Mouse (Mus musculus) lung, postnatal 0 days (tissue): ENCODE data around the gene Fnip1. TPM values are rescaled to one million over a fixed set of nuclear protein-coding genes. Genes with fewer than 3 reads are reported as not detected.

ENCODE experiments used
- ATAC-seq: fragments of 200-750 bp; cut with Nextera tagmentation; 2 replicates; pipeline ENCODE4 v1.8.0; 2017; ENCODE audit warnings: moderate library complexity
- DNase-seq: peaks from one replicate; pipeline ENCODE4 v3.0.0-alpha.2; 2016; ENCODE audit warnings: low spot score
- H3K27ac ChIP-seq: fragments of 300-500 bp; sonication (generic); 2 replicates; pipeline ENCODE4 v1.5.1; 2014; ENCODE audit warnings: antibody characterized with exemption, mild to moderate bottlenecking, low read length, mixed read lengths
- H3K27me3 ChIP-seq: fragments of 300-500 bp; sonication (generic); replicated peaks from 2 replicates; pipeline ENCODE4 v1.6.1; 2014; ENCODE audit warnings: low read length, mixed read lengths; ENCODE audit not compliant: insufficient read depth
- H3K36me3 ChIP-seq: fragments of 300-500 bp; sonication (generic); 2 replicates; pipeline ENCODE4 v1.6.1; 2014; ENCODE audit warnings: low read length, mixed read lengths; ENCODE audit not compliant: insufficient read depth
- H3K4me1 ChIP-seq: fragments of 300-500 bp; sonication (generic); 2 replicates; pipeline ENCODE4 v1.6.1; 2014; ENCODE audit warnings: antibody characterized with exemption, low read depth, low read length, mixed read lengths; ENCODE audit not compliant: insufficient read depth
- H3K4me2 ChIP-seq: fragments of 300-500 bp; sonication (generic); replicated peaks from 2 replicates; pipeline ENCODE4 v1.6.1; 2014; ENCODE audit warnings: low read depth, mild to moderate bottlenecking, low read length, moderate library complexity, mixed read lengths
- H3K4me3 ChIP-seq: fragments of 300-500 bp; sonication (generic); 2 replicates; pipeline ENCODE4 v1.5.1; 2014; ENCODE audit warnings: low read depth, low read length
- H3K9ac ChIP-seq: fragments of 300-500 bp; sonication (generic); replicated peaks from 2 replicates; pipeline ENCODE4 v1.6.1; 2014; ENCODE audit warnings: low read depth, mild to moderate bottlenecking
- H3K9me3 ChIP-seq: fragments of 300-500 bp; sonication (generic); 2 replicates; pipeline ENCODE4 v1.6.1; 2016; ENCODE audit warnings: low read length, mixed read lengths
- CTCF ChIP-seq: IDR thresholded peaks from 2 replicates; pipeline ENCODE4 v1.5.1; 2016; ENCODE audit warnings: antibody characterized with exemption, mild to moderate bottlenecking
- EP300 ChIP-seq: IDR thresholded peaks from 2 replicates; pipeline ENCODE4 v1.6.1; 2016; ENCODE audit warnings: antibody characterized with exemption, mild to moderate bottlenecking, control low read depth
- WGBS: fragments of 180-500 bp; shearing (Covaris S2); extraction: QIAGEN DNeasy Blood & Tissue Kit; methylation state at CpG from one replicate; pipeline ENCODE4 v1.1.7; 2014; 5-methylcytosine and 5-hydroxymethylcytosine counted together
- polyA plus RNA-seq: library from polyadenylated mRNA; unstranded; fragments of >200 nt; fragmentation: Nextera tagmentation; extraction: Ambion mirVana; gene quantifications from 2 replicates; pipeline ENCODE4 v1.2.1, GENCODE M21; 2015

Gene Fnip1
- polyA plus RNA-seq, 1 experiment from 2014 or later, result 8.2 TPM

DNA sequence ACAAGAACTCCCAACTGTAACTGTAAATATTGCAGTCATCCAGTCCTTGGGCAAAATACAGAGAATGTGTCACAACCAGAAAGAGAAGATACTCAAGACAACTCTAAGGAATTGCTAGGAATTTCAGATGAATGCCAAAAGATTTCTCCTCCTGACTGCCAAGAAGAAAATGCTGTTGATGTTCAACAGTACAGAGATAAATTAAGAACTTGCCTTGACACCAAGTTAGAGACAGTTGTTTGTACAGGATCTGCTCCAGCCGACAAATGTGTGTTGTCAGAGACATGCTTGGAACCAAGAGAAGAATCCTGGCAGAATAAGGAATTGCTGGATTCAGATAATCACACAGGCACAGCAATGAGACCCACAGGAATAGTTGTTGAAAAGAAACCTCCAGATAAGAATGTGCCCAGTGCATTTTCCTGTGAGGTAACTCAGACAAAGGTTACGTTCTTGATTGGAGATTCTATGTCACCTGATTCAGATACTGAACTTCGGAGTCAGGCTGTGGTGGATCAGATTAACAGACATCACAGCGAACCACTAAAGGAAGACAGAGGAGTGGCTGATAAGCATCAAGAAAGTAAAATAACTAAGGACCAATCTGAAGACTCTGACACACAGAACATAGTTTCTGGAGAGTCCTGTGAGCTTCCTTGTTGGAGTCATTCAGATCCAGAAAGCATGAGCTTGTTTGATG lies 64.7 kb downstream of the Fnip1 start:
- ATAC-seq, result peak; percentile 43
- Histone ChIP-seq H3K4me3 (no peak overlapping the region), H3K4me2 (no peak overlapping the region), H3K36me3 (peaks cover 20% of the 10 kb centered on the region; the same call in 1 of the 2 replicates), H3K9ac (no peak overlapping the region), H3K9me3 (no peaks in the 10 kb centered on the region), H3K27ac (no peak overlapping the region), H3K27me3 (no peaks in the 10 kb centered on the region), H3K4me1 (no peaks in the 10 kb centered on the region)
- TF ChIP-seq EP300 (no peak), CTCF (no peak)
- peak; percentile 81 for DNase-seq
- 70% methylated on average over 4 of the region's 4 CpGs for WGBS

GRCm38 (mm10) chr11:54513584-54513983 lies 75.6 kb downstream of the Fnip1 start:
- TF ChIP-seq CTCF (no peak), EP300 (no peak)
- H3K27me3 ChIP-seq, result no peaks in the 10 kb centered on the region
- no peak for ATAC-seq
- H3K4me3 ChIP-seq, result no peak overlapping the region
- H3K4me1 ChIP-seq, result no peaks in the 10 kb centered on the region
- no peak overlapping the region for H3K27ac ChIP-seq
- H3K9ac ChIP-seq, result no peak overlapping the region
- H3K4me2 ChIP-seq, result no peak overlapping the region
- no peak for DNase-seq
- 0 out of 2 replicates have a peak, but pooled peaks cover 4% of the 10 kb centered on the region for H3K36me3 ChIP-seq
- no peaks in the 10 kb centered on the region for H3K9me3 ChIP-seq

- no peaks in the 10 kb centered on the region for H3K9me3 ChIP-seq
- ATAC-seq, result no peak
- H3K36me3 ChIP-seq, result no peaks in the 10 kb centered on the region
- peaks cover 3% of the 10 kb centered on the region; the same call in 1 of the 2 replicates for H3K4me1 ChIP-seq
- peak overlapping the region; percentile 60 for H3K4me2 ChIP-seq
- DNase-seq, result no peak
- no peaks in the 10 kb centered on the region for H3K27me3 ChIP-seq
- TF ChIP-seq EP300, result no peak; the same call in 1 of the 2 replicates
- no peak for TF ChIP-seq CTCF
- H3K9ac ChIP-seq, result peak overlapping the region; percentile 83
- peak overlapping the region; percentile 58 for H3K4me3 ChIP-seq
- peak overlapping the region; percentile 99 for H3K27ac ChIP-seq
- under 1% methylated on average over 18 of the region's 18 CpGs for WGBS
Measured at GRCm38 (mm10) chr11:54521927-54522528, 84.0 kb downstream of the Fnip1 start.

GRCm38 (mm10) chr11:54522529-54523430 lies 84.8 kb downstream of the Fnip1 start, which contains the start of gene Rapgef6:
Gene Rapgef6 (plus strand): TSS chr11:54522847.
- Histone ChIP-seq H3K9ac (peak within 1 kb of the TSS; percentile 83), H3K4me2 (peak within 1 kb of the TSS; percentile 77), H3K4me1 (peaks cover 3% of the 10 kb centered on the region; the same call in 1 of the 2 replicates), H3K36me3 (no peaks in the 10 kb centered on the region), H3K4me3 (peak within 1 kb of the TSS; percentile 58), H3K9me3 (no peaks in the 10 kb centered on the region), H3K27ac (peak within 1 kb of the TSS; percentile 99), H3K27me3 (no peaks in the 10 kb centered on the region)
- ATAC-seq (peak; percentile 97), DNase-seq (peak; percentile 99)
- TF ChIP-seq CTCF, result no peak
- TF ChIP-seq EP300, result peak; percentile 62
- WGBS, result under 1% methylated on average over 73 of the region's 73 CpGs

GRCm38 (mm10) chr11:54523431-54524001 lies 85.5 kb downstream of the Fnip1 start:
- Histone ChIP-seq H3K36me3 (no peaks in the 10 kb centered on the region), H3K4me2 (peak overlapping the region; percentile 77), H3K9ac (peak overlapping the region; percentile 58), H3K27ac (peak overlapping the region; percentile 99), H3K4me3 (peak overlapping the region; percentile 58), H3K9me3 (no peaks in the 10 kb centered on the region), H3K27me3 (no peaks in the 10 kb centered on the region), H3K4me1 (peaks cover 3% of the 10 kb centered on the region; the same call in 1 of the 2 replicates)
- ATAC-seq (no peak), DNase-seq (no peak)
- 12% methylated on average over 10 of the region's 10 CpGs for WGBS
- TF ChIP-seq EP300 (no peak), CTCF (no peak)
